8 mouse cellular contexts compared by ENCODE assay signal in genomic region chr7:145110657-145111251, GRCm38 (mm10).
A peak's percentile ranks its signal among the peaks of the same experiment; 100 is the strongest.
DNase-seq lines count a peak whose midpoint lies in the region; ATAC-seq and TF ChIP-seq lines count a peak whose summit lies in the region.

No protein-coding gene starts in this region.

- no peaks in the 10 kb centered on the region for H3K79me2 ChIP-seq in heart, adult 2 months (replicated peaks; ENCODE audit: control insufficient read depth, insufficient read depth, low read length)

- H3K36me3 ChIP-seq in heart, adult 2 months (ENCODE audit: control insufficient read depth, insufficient read depth, low read length): no peaks in the 10 kb centered on the region
- H3K36me3 ChIP-seq in intestine, postnatal 0 days (ENCODE audit: control insufficient read depth, insufficient read depth): no peaks in the 10 kb centered on the region

- H3K4me3 ChIP-seq in left cerebral cortex, adult 2 months: no peak overlapping the region
- peak overlapping the region; percentile 56 for H3K4me3 ChIP-seq in bone marrow macrophage, adult 2 months (ENCODE audit: insufficient read depth, low read length)
- H3K4me3 ChIP-seq in heart, adult 2 months: peak overlapping the region; percentile 46; the same call in 1 of the 2 replicates
- H3K4me3 ChIP-seq in intestine, postnatal 0 days (ENCODE audit: low read depth, low read length): no peak overlapping the region

- H3K27ac ChIP-seq in left cerebral cortex, adult 2 months: peak overlapping the region; percentile 69
- peak overlapping the region; percentile 93 for H3K27ac ChIP-seq in bone marrow macrophage, adult 2 months (ENCODE audit: insufficient read depth, low read depth, low read length)
- H3K27ac ChIP-seq in heart, adult 2 months: peak overlapping the region; percentile 95
- H3K27ac ChIP-seq in intestine, postnatal 0 days (ENCODE audit: low read depth, low read length): peak overlapping the region; percentile 51

- peak overlapping the region; percentile 54 for H3K9ac ChIP-seq in heart, adult 2 months (ENCODE audit: low read depth, low read length)
- no peak overlapping the region for H3K9ac ChIP-seq in intestine, postnatal 0 days (ENCODE audit: low read depth, low read length)

- 0 out of 2 replicates have a peak, but pooled peaks have one; percentile 27 for TF ChIP-seq EP300 in heart, adult 2 months (IDR thresholded peaks at IDR 0.05; ENCODE audit: insufficient read depth, low read depth, low read length)

- intact Hi-C loops in left cerebral cortex, adult 2 months (cut with DNase I): loop anchor here (2.0 to 5.0 kb wide), 2 partner anchors 80 to 132 kb away; no protein-coding TSS in a partner anchor
- intact Hi-C loops in left cerebral cortex, postnatal 36 days (cut with DNase I): no loop called here
- intact Hi-C loops in heart, adult 2 months (cut with DNase I): loop anchor here (1.0 to 2.0 kb wide), 4 partner anchors 28 to 171 kb away; partner anchors contain the start of gene Ccnd1

- DNase-seq in left cerebral cortex, adult 2 months (ENCODE audit: extremely low spot score in 1 of 2, low spot score in 2 of 2): no peak
- DNase-seq in left cerebral cortex, postnatal 36 days (ENCODE audit: low spot score in 2 of 2): no peak
- peak; percentile 67 to 83 for DNase-seq in heart, adult 2 months
- DNase-seq in lung, adult 18-20 months: peak; percentile 68 to 77
- DNase-seq in skeletal muscle tissue, adult 2 months (ENCODE audit: low read depth, low spot score): peak; percentile 70

- WGBS in heart, adult 2 months: 32% methylated on average over 10 of the region's 10 CpGs
- WGBS in intestine, postnatal 0 days: 26% methylated on average over 10 of the region's 10 CpGs

- no peak for ATAC-seq in intestine, postnatal 0 days
- ATAC-seq in cerebellum, adult (ENCODE audit: insufficient number of reproducible peaks, low FRiP score, low TSS enrichment): no peak

- peaks cover 75% of the 10 kb centered on the region for H3K4me1 ChIP-seq in bone marrow macrophage, adult 2 months (ENCODE audit: control insufficient read depth, insufficient read depth, low read length)
- H3K4me1 ChIP-seq in heart, adult 2 months (ENCODE audit: control insufficient read depth, insufficient read depth, low read length): peaks cover 42% of the 10 kb centered on the region
- H3K4me1 ChIP-seq in intestine, postnatal 0 days (replicated peaks; ENCODE audit: control insufficient read depth, insufficient read depth, low read length): no peaks in the 10 kb centered on the region

- TF ChIP-seq POLR2A in bone marrow macrophage, adult 2 months (IDR thresholded peaks at IDR 0.05; ENCODE audit: borderline replicate concordance, low read depth, low read length): no peak
- TF ChIP-seq POLR2A in heart, adult 2 months (IDR thresholded peaks at IDR 0.05; ENCODE audit: insufficient read depth, low read depth, low read length): peak; percentile 27; the same call in 1 of the 2 replicates

- TF ChIP-seq CTCF in left cerebral cortex, adult 2 months (IDR thresholded peaks at IDR 0.05): no peak
- TF ChIP-seq CTCF in bone marrow macrophage, adult 2 months (IDR thresholded peaks at IDR 0.05; ENCODE audit: low read depth, low read length): no peak
- TF ChIP-seq CTCF in heart, adult 2 months (IDR thresholded peaks at IDR 0.05): no peak
- TF ChIP-seq CTCF in intestine, postnatal 0 days (IDR thresholded peaks at IDR 0.05; ENCODE audit: low read depth): no peak

- H3K27me3 ChIP-seq in heart, adult 2 months (ENCODE audit: control insufficient read depth, insufficient read depth, low read length): no peaks in the 10 kb centered on the region
- no peaks in the 10 kb centered on the region for H3K27me3 ChIP-seq in intestine, postnatal 0 days (replicated peaks; ENCODE audit: control insufficient read depth, insufficient read depth, low read length)

- no peaks in the 10 kb centered on the region for H3K9me3 ChIP-seq in intestine, postnatal 0 days (ENCODE audit: control insufficient read depth)

- peak overlapping the region; percentile 40 for H3K4me2 ChIP-seq in intestine, postnatal 0 days (replicated peaks; ENCODE audit: low read depth)

Comparison
In these comparisons a context has a peak if more than half of its experiments do, and no peak if none do; other contexts are left out.
1. DNase-seq: peak in heart, adult 2 months (2 of 2), lung, adult 18-20 months (2 of 2) and skeletal muscle tissue, adult 2 months (single experiment); none in left cerebral cortex, adult 2 months (0 of 2) and left cerebral cortex, postnatal 36 days (0 of 2).
2. H3K4me3 ChIP-seq: peak in bone marrow macrophage, adult 2 months (single experiment) and heart, adult 2 months (single experiment); none in left cerebral cortex, adult 2 months (single experiment) and intestine, postnatal 0 days (single experiment).
3. Peak in every context shown above with its lines, with median percentiles within 50 percentile points of each other: H3K27ac ChIP-seq.